Mouse (Mus musculus): Measurements from ENCODE around the gene Sp100.
A peak's percentile ranks its signal among the peaks of the same experiment; 100 is the strongest.

The Sp100 gene

DNA sequence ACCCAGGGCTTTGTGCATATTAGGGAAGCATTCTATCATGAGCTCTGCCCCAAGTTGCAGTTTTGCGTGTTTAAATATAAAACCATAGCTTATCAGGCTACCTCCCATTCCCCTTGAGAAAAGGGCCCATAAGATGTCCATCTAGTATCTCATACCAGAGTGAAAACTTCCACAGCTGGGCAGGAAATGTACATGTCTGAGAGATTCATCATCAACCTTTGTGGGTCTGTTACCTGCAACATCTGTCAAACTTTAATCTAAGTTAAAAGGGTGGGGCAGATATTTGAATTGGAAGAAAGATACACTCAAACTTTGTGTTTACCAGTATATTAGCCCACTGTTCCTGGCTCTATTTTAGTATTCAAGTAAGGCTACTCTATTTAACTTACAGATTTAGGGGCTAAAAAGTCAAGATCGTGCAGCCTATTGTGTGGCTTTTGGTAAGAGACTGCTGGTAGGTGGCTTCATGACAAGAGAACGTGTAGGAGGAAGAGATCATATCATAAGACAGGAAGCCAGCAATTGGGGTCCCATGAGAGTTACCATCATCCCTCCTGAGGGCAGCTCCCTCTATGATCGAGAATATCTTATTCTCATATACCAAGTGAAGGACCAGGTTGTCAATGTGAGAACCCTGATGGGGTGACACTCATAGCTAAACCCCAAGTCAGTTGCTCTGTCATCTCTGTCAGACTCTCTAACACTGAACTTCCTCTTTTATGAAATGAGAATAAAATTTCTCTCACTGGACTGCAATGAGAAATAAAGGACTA, 48.1 kb downstream of the Sp100 start:
- no peak for DNase-seq (ENCODE audit: low read depth, low spot score)

GRCm38 (mm10) chr1:85702531-85702930, 52.7 kb downstream of the Sp100 start:
- no peak for DNase-seq (ENCODE audit: low read depth, low spot score)

- DNase-seq (ENCODE audit: low read depth, low spot score) = peak; percentile 83
Measured at GRCm38 (mm10) chr1:85703245-85704186, 53.7 kb downstream of the Sp100 start.

DNA sequence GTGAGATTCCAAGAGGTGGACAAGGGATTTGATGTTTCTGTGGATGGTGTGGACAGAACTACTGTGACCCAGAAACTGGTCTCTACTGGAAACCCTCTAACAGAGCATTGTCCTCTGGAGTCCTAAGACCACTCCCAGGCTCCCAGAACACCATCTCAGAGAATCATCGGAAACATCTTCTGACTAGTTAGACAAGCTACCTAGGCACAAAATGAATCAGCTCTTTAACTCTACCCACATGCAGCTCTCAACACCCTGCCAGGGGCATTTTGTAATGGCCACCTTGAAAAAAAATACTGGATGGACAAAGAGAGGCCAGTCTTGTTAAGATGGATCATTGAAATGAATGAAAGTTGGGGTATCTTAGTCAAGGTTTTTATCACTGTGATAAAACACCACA, 55.8 kb downstream of the Sp100 start:
- no peak for DNase-seq (ENCODE audit: low read depth, low spot score)

- DNase-seq (ENCODE audit: low read depth, low spot score) = no peak
Measured at GRCm38 (mm10) chr1:85706754-85707153, 57.0 kb downstream of the Sp100 start.

DNA sequence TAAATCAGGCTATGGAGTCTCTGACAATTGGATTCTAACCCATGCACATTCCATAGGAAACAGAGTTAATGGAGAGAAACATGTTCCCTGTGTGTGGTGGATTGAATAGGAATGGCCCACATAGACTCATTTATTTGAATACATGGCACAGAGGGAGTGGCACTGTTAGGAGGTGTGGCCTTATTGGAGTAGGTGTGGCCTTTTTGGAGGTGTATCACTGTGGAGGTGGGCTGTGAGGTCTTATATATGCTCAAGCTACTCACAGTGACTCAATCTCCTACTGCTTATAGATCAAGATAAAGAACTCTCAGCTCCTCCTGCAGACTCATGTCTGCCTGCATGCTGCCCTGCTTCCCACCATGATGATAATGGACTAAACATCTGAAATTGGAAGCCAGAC, 64.7 kb downstream of the Sp100 start:
- DNase-seq (ENCODE audit: low read depth, low spot score) = no peak

DNA sequence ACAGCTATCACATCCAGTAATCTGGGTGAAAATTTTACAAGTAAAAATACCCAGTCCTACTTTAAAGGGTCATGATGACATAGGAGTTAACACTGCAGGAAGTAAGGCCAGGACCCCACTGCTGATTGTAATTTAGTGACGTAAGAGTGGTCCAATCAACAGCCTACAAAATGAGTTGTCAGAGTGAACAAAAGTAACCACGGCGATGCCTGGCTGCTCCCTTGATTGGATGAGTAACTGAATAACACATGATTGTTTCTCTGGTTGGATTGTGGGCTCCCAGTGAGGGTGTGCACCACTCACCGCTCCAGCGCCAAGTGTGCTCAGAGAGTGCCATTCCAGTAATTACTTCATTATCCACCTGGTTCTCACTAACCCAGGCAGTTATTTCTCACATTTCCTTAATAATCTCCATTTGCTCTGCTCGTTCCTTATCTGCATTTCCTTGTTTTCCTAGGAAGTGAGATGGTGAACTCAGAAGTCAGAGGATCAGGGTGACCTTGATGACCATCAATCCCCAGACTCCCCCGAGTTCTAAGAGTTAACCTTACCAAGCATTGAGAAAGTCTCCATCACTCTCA, 66.7 kb downstream of the Sp100 start:
- DNase-seq (ENCODE audit: low read depth, low spot score) = no peak

DNA sequence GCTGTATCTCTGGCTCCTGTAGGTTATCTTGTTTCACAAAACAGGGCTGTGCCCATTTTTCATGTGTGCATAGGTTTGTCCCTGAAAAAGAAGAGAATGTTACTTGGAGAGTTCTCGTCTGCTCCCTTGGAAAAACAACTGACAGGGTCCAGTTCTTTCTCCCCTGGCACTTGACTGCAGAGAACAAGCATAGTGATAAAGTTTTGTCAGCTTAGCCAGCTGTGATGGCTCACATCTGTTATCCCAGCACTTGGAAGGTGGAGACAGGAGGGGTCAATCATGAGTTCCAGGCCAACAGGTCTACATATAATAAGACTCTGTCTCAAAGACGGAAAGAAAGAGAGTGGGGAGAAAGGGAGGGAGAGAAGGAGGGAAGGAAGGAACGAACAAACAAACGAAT, 69.3 kb downstream of the Sp100 start:
- no peak for DNase-seq (ENCODE audit: low read depth, low spot score)

DNA sequence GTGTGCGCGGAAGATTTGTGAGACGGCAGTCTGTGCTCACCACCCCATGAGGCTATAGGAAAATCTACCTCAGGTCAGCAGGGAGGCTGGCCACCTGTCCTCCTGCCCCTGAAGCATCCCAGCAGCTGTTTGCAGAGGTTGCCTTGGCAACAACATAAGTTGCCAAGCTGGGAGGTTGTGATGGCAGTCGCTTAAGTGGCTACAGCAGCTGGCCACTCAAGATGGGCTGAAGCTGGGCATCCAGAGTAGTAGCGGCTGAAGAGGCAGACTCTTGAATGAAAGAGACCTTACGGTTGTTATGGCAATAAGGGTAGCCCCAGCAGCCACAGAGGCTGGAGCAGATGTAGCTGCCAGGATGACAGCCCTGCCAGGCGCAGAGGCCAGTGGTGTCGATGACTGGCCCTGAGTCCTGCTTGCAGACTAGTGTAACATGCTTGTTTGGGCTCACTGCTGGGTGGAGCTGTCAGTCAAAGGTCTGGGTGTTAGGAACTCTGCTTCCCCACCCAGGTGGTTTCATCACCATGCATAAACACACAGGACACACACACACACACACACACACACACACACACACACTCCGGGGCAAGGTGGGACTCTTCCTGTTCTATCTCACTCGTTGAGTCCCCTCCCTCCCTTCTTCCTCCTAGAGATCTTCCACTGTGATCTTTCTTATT, 70.6 kb downstream of the Sp100 start:
- DNase-seq (ENCODE audit: low read depth, low spot score) = no peak

GRCm38 (mm10) chr1:85730471-85730870, 80.7 kb downstream of the Sp100 start:
- DNase-seq (ENCODE audit: low read depth, low spot score) = no peak

GRCm38 (mm10) chr1:85732581-85732980, 82.8 kb downstream of the Sp100 start:
- no peak for DNase-seq (ENCODE audit: low read depth, low spot score)

- no peak for DNase-seq (ENCODE audit: low read depth, low spot score)
Measured at GRCm38 (mm10) chr1:85734511-85734910, 84.7 kb downstream of the Sp100 start.

DNA sequence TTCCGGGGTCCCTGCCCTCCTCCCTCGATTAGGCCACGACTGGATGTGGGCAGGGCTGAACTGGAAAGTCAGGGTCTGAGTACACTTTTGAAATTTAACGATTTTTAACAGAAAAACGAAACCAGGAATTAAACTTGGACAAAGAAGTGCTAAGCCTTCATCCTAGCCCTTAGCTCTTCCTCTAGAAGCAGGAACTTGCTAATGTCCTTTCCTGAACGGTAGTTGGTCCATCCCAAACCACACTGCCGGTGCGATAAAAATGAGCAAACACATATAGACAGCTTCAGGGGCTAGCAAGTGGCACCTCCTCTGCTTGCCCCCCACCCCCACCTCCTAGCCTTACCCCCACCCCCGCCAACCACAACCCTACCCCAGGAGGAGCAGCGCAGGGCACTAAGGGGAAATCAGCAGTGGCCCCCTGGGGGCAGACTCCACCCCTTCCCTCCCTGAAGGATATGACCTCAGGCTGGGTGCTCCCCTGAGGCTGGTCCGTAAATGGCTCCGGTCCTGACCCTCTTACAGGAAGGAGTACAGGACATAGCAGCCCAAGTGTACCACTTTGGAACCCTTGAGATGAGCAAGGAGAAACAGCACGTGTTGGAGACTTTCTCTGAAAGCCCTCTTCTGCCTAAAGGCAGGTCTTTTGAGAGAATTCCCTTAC, 85.8 kb downstream of the Sp100 start:
- DNase-seq (ENCODE audit: low read depth, low spot score) = peak; percentile 47

DNA sequence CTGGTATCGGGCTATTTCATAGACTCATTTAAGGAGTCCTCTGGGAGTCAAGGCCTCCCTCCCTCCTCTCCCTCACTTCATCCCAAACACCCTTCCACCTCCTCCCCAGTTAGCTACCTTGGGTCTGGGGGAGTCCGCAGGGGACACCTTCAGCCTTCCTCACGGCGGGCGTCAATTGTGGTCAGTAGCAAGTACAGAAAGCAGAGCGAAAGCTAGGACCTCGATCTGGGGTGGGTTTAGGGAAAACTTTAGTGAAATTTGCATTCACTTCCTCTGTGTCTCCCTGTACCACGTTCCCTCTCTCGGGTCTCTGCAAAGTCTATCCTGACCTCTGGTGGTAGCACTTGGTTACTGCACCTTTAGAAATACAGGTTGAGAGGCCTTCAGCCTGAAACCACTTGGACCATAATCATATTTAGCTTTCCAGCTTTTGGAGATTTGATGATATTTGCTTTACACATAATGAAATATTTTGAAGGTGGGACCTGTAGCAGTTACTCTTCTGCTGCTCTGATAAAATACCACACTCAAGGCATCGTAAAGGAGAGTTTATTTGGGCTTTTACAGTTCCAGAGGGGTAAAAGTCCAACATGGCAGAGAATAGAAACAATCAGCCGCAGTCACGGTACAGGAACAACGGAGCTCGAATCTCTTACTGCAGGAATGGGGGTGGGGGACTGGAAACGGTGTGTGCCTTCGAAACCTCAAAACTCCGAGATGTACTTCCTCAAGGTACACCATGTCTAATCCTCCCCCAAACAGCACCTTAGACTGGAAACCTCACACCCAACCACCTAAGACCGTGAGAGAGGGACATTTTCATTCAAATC, 86.8 kb downstream of the Sp100 start:
- peak; percentile 83 for DNase-seq (ENCODE audit: low read depth, low spot score)

GRCm38 (mm10) chr1:85739000-85739399, 89.2 kb downstream of the Sp100 start:
- no peak for DNase-seq (ENCODE audit: low read depth, low spot score)

DNA sequence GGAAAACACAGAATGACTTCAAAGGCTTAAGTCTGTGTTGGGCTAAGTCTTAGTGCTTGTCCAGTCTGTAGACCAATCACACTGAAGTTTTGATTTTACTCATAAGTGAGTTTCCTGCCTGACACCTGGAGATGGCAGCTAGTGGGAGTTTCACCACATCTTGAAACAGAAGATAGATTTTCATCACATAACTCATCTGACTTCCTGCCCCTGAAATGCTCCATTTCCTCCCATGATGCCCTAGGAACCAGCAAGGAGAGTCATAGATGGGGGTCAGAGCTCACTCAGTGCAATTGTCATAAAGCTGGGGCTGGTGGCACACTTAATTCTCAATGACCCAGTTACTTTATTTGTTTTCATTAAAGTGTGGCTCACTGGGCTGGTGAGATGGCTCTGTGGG, 90.0 kb downstream of the Sp100 start:
- no peak for DNase-seq (ENCODE audit: low read depth, low spot score)

DNA sequence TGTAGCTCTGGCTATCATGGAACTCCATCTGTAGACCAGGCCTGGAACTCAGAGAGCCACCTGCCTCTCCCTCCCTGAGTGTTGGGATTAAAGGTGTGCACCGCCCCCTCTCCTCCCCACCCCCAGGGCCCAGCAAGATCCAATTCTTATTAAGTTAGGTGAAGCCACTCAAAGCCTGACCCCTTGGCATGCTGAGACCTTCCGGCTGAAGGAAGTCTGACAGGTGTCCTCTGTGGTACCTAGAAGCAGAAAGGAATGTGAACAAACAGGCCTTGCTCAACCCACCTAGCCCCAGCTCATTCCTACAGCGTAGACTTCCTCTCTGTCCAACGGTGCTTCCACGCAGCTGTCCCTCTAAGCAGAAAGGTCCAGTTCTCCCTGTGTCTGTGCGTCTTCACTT, 91.1 kb downstream of the Sp100 start:
- no peak for DNase-seq (ENCODE audit: low read depth, low spot score)

- no peak for DNase-seq (ENCODE audit: low read depth, low spot score)
Measured at GRCm38 (mm10) chr1:85742333-85742732, 92.5 kb downstream of the Sp100 start.

DNA sequence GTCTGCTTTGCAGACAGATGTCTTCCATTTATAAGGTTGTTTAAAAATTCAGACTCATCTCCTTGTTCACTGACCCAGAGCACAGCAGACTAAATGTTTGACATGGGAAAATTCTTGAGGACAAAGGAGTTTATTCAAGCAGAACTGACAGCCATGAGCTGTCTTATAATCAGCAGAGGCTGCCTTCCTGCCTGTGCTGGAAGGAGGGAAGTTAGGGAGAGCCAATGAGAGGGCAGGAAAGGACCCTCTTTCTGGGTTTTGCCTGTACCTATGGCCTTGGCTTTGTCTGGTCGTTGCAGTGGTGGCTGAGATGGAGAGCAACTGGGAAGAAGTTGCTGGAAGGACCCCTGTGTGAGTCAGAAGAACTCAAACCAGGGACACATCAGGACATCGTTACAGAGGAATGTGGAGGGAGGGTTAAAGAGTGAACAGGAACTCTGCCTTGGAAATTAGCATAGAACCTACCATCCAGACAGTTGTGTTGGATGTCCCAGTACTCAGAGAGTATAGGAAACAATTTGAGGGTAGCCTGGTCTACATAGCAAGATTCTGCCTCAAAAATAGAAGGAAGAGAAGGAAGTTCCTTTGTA, 93.2 kb downstream of the Sp100 start:
- no peak for DNase-seq (ENCODE audit: low read depth, low spot score)

- DNase-seq (ENCODE audit: low read depth, low spot score) = no peak
Measured at GRCm38 (mm10) chr1:85744539-85744938, 94.8 kb downstream of the Sp100 start.
